Mouse (Mus musculus) bone marrow, adult 2 months (tissue): ENCODE results near the gene Abca1. TPM values are rescaled to one million over a fixed set of nuclear protein-coding genes. Genes with fewer than 3 reads are reported as not detected.

Experiments
- H3K27ac ChIP-seq: fragments of 200-500 bp; 2 replicates; pipeline ENCODE4 v1.5.1; 2012; ENCODE audit warnings: low read depth, mild to moderate bottlenecking, control low read depth, inconsistent platforms, low read length; ENCODE audit not compliant: control insufficient read depth, poor library complexity, insufficient read depth
- H3K4me1 ChIP-seq: fragments of 200-500 bp; 2 replicates; pipeline ENCODE4 v1.6.1; 2011; ENCODE audit warnings: low read length; ENCODE audit not compliant: control insufficient read depth, insufficient read depth
- H3K4me3 ChIP-seq: fragments of 200-500 bp; replicated peaks from 2 replicates; pipeline ENCODE3; 2011; ENCODE audit warnings: mild to moderate bottlenecking, low read depth, low read length, control low read depth; ENCODE audit not compliant: control insufficient read depth
- CTCF ChIP-seq: fragments of 200-500 bp; IDR thresholded peaks from 2 replicates; pipeline ENCODE4 v1.5.1; 2011; ENCODE audit warnings: low read length, control low read depth; ENCODE audit not compliant: control insufficient read depth, insufficient read depth
- POLR2A ChIP-seq: fragments of 200-500 bp; IDR thresholded peaks from 2 replicates; pipeline ENCODE4 v1.6.1; 2011; ENCODE audit warnings: low read depth, mild to moderate bottlenecking, control low read depth, low read length, borderline replicate concordance; ENCODE audit not compliant: control insufficient read depth
- WGBS: fragments of 180-500 bp; shearing (Covaris S2); methylation state at CpG from one replicate; pipeline ENCODE4 v1.1.7; 2018; 5-methylcytosine and 5-hydroxymethylcytosine counted together
- polyA plus RNA-seq: library from polyadenylated mRNA; stranded (reverse); fragments of >200 nt; gene quantifications from 2 replicates; pipeline ENCODE4 v1.2.4, GENCODE M21; 2011; ENCODE audit warnings: low replicate concordance; ENCODE audit not compliant: missing spikeins, insufficient read depth, insufficient read length

Gene Abca1
- polyA plus RNA-seq, 1 experiment = 4.9 TPM

DNA sequence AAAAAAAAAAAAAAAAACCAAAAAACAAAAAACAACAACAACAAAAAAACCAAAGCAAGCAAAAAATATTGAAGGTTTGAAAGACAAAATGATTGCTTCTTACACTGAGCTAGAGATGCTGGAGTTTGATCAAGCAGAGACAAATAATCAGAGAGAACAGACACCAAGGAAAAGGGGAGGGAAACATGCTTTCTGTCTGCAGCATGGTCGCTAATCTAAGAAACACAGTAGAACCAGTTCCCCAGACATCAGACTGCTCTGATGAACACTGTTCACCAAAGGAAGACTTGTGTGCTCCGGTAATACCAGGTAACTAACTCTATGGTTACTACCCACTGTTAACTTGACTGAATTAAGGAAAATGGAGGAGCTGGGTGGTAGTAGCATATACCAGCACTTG is 22.6 kb downstream of the Abca1 start:
- Histone ChIP-seq H3K4me1 (no peaks in the 10 kb centered on the region), H3K4me3 (no peak overlapping the region), H3K27ac (no peak overlapping the region)
- 66% methylated on average over 2 of the region's 2 CpGs for WGBS
- TF ChIP-seq POLR2A (no peak), CTCF (no peak)

DNA sequence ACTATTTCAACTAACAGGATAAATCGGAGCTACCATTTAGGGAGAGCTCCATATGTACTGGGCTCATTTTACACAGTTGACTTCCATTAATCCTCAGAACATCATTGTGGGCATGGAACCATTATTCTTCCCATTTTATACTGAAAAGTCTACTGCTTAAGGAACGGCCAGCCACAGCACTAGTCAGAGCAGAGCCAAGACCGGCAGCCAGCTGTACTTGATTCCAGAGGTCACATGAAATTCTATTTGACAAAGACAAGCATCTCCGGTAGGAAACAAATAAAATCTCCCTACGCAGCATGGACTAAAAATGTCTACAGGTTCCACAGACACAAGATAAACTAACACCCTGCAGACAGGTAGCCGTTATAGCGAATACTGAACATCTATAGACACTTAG is 24.9 kb downstream of the Abca1 start:
- Histone ChIP-seq H3K4me1 (no peaks in the 10 kb centered on the region), H3K27ac (no peak overlapping the region), H3K4me3 (no peak overlapping the region)
- 91% methylated on average over 7 of the region's 7 CpGs for WGBS
- TF ChIP-seq CTCF = no peak
- TF ChIP-seq POLR2A = no peak

DNA sequence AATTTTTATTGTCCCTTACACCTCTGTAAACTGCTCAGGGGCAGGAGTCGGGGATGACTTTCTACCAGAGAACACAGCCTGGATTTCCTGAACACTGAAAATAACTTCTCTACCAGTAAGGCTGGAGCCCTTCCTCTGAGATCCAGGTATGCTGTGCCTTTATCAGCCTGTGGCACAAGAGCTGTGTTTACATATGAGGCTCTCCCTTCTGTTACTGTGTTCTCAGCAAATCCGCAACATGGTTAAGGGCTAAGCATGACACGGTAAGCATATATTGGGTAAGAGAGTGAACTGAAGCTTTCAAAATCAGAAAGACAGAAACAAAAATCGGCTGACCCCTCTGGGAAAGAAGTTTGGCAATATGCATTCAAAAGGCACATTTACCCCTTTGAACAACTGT is 25.7 kb downstream of the Abca1 start:
- H3K4me1 ChIP-seq = no peaks in the 10 kb centered on the region
- H3K4me3 ChIP-seq = no peak overlapping the region
- H3K27ac ChIP-seq = no peak overlapping the region
- 61% methylated on average over 4 of the region's 4 CpGs for WGBS
- TF ChIP-seq CTCF = no peak
- no peak for TF ChIP-seq POLR2A

DNA sequence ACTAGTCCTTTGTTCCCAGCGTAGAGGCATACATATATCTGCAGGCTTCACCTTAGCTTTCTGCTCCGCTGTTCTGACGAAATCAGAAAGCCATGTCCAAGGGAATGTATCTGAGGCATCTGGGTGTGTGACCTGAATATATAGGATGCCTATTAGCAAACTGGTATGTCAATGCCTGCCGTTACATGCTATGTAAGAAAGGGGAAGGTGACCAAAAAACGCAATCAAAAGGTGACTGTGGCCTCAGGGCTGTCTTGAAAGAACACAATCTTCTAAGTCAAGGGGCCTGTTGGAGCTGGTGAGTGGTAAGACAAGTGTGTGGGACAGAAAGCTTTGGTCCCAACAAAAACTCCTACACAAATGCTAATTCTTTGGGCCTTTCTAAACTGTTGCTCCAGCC is 28.2 kb downstream of the Abca1 start:
- no peak overlapping the region for H3K27ac ChIP-seq
- no peaks in the 10 kb centered on the region for H3K4me1 ChIP-seq
- H3K4me3 ChIP-seq = no peak overlapping the region
- 79% methylated on average over 5 of the region's 5 CpGs for WGBS
- TF ChIP-seq CTCF (no peak), POLR2A (no peak)

DNA sequence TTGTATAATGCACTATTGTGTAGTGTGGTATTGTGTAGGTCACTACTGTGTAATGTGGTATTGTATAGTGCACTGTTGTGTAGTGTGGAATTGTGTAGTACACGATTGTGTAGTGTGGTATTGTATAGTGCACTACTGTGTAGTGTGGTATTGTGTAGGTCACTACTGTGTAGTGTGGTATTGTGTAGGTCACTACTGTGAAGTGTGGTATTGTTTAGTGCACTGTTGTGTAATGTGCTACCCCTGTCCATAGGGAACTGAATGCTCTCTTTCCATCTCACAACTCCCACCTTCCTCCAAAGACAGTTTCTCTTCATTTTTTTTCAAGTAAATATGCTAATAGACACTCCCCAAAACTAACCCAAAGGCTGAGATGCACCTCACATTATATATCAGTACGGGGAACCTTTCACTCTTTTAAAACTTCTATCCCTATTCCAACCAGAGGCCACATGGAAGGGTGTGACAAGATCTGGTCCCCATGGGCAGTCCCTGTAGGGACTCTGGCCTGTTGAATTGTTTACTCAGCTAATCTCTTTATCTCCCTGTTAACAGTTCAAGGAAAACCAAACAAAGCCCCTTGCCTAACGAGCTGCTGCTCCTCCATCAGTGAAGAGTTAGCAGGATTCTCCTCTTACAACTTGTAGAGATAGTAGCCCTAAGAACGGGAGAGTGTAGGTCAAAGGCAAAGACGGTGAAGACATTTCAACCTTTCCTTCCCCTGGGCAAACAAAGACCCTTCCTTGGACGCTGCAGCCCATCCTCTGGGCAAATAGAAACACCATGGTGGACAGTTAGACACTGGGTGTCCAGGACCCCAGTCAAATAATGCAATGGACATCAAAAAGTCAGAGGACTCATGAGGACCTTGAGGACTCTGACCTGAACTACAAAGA is 28.8 kb downstream of the Abca1 start:
- 80% methylated on average over 6 of the region's 6 CpGs for WGBS
- TF ChIP-seq CTCF (no peak), POLR2A (no peak)
- Histone ChIP-seq H3K4me1 (no peaks in the 10 kb centered on the region), H3K27ac (no peak overlapping the region), H3K4me3 (no peak overlapping the region)

DNA sequence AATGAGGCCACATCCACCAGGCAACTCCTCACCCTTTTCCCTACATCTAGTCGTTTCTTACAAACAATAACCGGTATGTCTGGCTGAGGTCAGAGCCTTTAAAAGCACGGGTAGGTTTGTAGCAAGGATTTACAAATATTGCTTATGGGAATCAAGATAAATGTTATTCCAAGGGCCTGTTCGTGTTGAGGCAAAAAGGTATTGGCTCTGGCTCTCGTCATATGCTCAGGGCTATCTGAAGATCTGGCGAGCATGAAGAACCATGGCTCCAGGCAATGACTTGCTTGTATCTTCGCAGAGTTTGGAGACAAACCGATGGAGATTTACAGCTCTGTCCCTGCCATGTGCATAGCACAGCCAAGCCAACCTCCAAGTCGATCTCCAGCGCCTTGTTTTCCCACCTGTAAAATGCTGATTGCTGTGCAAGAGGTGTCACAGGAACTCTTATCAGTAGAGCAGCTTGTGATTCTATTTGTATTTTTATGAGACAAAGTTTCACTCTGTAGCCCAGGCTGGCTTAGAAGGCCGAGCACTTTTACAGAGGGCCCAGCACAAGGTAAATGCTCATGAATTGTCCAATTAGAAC is 29.9 kb downstream of the Abca1 start:
- TF ChIP-seq POLR2A (no peak), CTCF (no peak)

DNA sequence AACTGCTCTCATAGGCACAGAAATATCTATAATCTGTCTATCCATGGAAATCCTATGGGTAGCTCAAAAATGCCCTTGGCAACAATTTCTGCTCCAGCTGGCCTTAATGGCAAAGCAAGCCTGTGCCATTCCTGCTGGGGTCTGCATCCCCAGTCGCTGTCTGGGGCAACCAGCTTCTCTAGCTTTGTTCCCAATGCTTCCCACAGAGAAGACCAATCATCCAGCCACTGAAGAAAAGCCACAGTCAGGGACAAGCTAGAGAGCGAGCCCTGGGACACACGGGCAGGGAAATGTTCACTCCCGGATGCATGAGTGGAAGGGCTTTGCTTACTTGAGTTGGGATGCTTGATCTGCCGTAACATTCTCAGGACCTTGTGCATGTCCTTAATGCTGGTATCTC is 32.4 kb downstream of the Abca1 start:
- WGBS = 92% methylated on average over 5 of the region's 5 CpGs
- no peak for TF ChIP-seq POLR2A
- no peak for TF ChIP-seq CTCF
- no peak overlapping the region for H3K4me3 ChIP-seq
- no peak overlapping the region for H3K27ac ChIP-seq
- H3K4me1 ChIP-seq = peaks cover 4% of the 10 kb centered on the region

More for the DNA sequence above, 29.9 kb downstream of the Abca1 start:
- Histone ChIP-seq H3K4me3 (no peak overlapping the region), H3K27ac (no peak overlapping the region), H3K4me1 (no peaks in the 10 kb centered on the region; the same call in 1 of the 2 replicates)
- WGBS = 75% methylated on average over 11 of the region's 11 CpGs

DNA sequence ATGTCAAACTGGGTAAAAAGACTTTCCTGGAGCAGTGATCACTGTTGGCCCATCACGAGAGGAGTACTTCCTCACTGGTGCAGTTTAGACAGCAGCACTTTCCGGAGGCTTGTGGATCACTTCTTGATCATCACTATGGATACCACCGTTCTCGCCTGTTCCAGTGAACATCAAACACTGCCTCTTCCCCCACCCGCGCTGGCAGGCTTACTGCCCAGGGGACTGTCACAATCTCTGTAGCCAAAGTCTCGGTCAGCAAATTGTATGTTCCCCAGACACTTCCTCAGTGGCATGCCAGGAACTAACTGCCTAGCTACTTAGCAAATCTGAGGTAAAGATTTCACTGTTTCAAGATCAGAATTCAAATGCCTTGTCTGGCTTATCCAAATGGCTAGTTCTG is 32.9 kb downstream of the Abca1 start:
- 77% methylated on average over 7 of the region's 7 CpGs for WGBS
- no peak overlapping the region for H3K27ac ChIP-seq
- TF ChIP-seq CTCF (no peak), POLR2A (no peak)
- no peak overlapping the region for H3K4me3 ChIP-seq
- peaks cover 6% of the 10 kb centered on the region for H3K4me1 ChIP-seq
